Mouse (Mus musculus): ENCODE data around the gene Atp8b2. TPM values are rescaled to one million over a fixed set of nuclear protein-coding genes. Genes with fewer than 3 reads are reported as not detected.

The Atp8b2 gene
- polyA plus RNA-seq, 1 experiment from 2014 or later = 14.8 TPM

DNA sequence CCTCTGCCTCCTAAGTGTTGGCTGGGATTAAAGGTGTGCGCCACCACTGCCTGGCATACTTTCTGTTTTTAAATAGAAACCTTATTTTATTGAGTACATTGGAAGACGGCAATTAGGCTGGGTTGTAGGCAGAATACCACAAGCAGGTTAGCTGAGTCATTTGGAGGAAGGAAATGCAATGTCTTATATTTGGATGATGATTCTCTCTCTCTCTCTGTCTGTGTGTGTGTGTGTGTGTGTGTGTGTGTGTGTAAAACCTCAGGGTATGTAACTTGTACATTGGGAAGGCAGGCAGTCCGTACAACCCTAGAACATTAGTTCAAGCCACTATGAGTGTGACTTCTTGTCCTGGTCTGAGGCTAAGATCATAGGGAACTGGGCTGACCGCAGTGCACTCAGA is 24.5 kb upstream of the Atp8b2 start:
- Histone ChIP-seq H3K27ac (ENCODE audit: low read depth, low read length) (no peak overlapping the region), H3K4me1 (ENCODE audit: control insufficient read depth, insufficient read depth, low read length) (no peaks in the 10 kb centered on the region), H3K36me3 (ENCODE audit: control insufficient read depth, insufficient read depth, low read length) (no peaks in the 10 kb centered on the region), H3K9ac (replicated peaks; ENCODE audit: low read depth, low read length) (no peak overlapping the region), H3K4me2 (ENCODE audit: low read depth, low read length) (no peak overlapping the region), H3K27me3 (ENCODE audit: control insufficient read depth, insufficient read depth, low read length) (no peaks in the 10 kb centered on the region), H3K9me3 (ENCODE audit: control insufficient read depth, low read length) (no peaks in the 10 kb centered on the region), H3K4me3 (ENCODE audit: low read depth, low read length) (no peak overlapping the region)
- WGBS = 94% methylated on average over 4 of the region's 4 CpGs
- no peak for ATAC-seq (ENCODE audit: low read depth)

- H3K36me3 ChIP-seq (ENCODE audit: control insufficient read depth, insufficient read depth, low read length) = no peaks in the 10 kb centered on the region
- 55% methylated on average over 3 of the region's 3 CpGs for WGBS
- no peaks in the 10 kb centered on the region for H3K9me3 ChIP-seq (ENCODE audit: control insufficient read depth, low read length)
- no peak for ATAC-seq (ENCODE audit: low read depth)
- H3K27ac ChIP-seq (ENCODE audit: low read depth, low read length) = no peak overlapping the region
- H3K4me3 ChIP-seq (ENCODE audit: low read depth, low read length) = no peak overlapping the region
- H3K9ac ChIP-seq (replicated peaks; ENCODE audit: low read depth, low read length) = no peak overlapping the region
- no peaks in the 10 kb centered on the region for H3K27me3 ChIP-seq (ENCODE audit: control insufficient read depth, insufficient read depth, low read length)
- no peak overlapping the region for H3K4me2 ChIP-seq (ENCODE audit: low read depth, low read length)
- H3K4me1 ChIP-seq (ENCODE audit: control insufficient read depth, insufficient read depth, low read length) = no peaks in the 10 kb centered on the region
These were observed 23.9 kb upstream of the Atp8b2 start for GRCm38 (mm10) chr3:89987211-89987610.

DNA sequence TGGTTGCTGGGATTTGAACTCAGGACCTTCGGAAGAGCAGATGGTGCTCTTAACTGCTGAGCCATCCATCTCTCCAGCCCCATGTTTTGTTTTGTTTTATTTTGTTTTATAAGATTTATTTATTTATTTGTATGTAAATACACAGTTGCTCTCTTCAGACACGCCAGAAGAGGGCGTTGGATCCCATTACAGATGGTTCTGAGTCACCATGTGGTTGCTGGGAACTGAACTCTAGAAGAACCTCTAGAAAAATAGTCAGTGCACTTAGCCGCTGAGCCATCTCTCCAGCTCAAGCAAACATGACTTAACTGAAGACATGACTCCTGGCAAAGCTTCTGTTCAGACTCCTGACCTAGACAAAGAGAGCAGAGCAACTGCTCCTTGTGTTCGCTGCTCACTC is 19.1 kb upstream of the Atp8b2 start:
- H3K27ac ChIP-seq (ENCODE audit: low read depth, low read length) = no peak overlapping the region
- ATAC-seq (ENCODE audit: low read depth) = no peak
- no peaks in the 10 kb centered on the region for H3K4me1 ChIP-seq (ENCODE audit: control insufficient read depth, insufficient read depth, low read length)
- WGBS = 77% methylated on average over 5 of the region's 5 CpGs
- no peak overlapping the region for H3K9ac ChIP-seq (replicated peaks; ENCODE audit: low read depth, low read length)
- no peaks in the 10 kb centered on the region for H3K27me3 ChIP-seq (ENCODE audit: control insufficient read depth, insufficient read depth, low read length)
- no peaks in the 10 kb centered on the region for H3K9me3 ChIP-seq (ENCODE audit: control insufficient read depth, low read length)
- H3K4me2 ChIP-seq (ENCODE audit: low read depth, low read length) = no peak overlapping the region
- no peak overlapping the region for H3K4me3 ChIP-seq (ENCODE audit: low read depth, low read length)
- no peaks in the 10 kb centered on the region for H3K36me3 ChIP-seq (ENCODE audit: control insufficient read depth, insufficient read depth, low read length)

DNA sequence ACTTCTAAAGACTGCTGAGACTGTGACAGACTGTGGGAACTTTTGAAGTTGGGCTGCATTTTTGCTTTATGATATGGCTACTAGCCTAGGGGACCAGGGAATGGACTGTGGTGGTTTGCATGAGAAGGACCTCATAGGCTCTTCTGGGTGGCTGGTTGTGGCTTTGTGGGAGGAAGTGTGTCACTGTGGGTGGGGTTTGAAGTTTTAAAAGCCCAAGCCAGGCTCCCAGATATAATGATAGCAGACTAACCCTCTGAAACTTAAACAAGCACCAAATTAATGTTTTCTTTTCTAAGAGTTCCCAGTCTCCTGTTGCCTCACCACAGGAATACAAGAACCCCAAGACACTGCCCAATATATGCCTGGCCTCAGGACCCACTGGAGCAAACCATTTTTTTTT is 13.6 kb upstream of the Atp8b2 start:
- Histone ChIP-seq H3K9ac (replicated peaks; ENCODE audit: low read depth, low read length) (no peak overlapping the region), H3K36me3 (ENCODE audit: control insufficient read depth, insufficient read depth, low read length) (no peaks in the 10 kb centered on the region), H3K27ac (ENCODE audit: low read depth, low read length) (no peak overlapping the region), H3K4me1 (ENCODE audit: control insufficient read depth, insufficient read depth, low read length) (no peaks in the 10 kb centered on the region), H3K4me2 (ENCODE audit: low read depth, low read length) (no peak overlapping the region), H3K27me3 (ENCODE audit: control insufficient read depth, insufficient read depth, low read length) (no peaks in the 10 kb centered on the region), H3K4me3 (ENCODE audit: low read depth, low read length) (no peak overlapping the region), H3K9me3 (ENCODE audit: control insufficient read depth, low read length) (no peaks in the 10 kb centered on the region)
- ATAC-seq (ENCODE audit: low read depth) = no peak

DNA sequence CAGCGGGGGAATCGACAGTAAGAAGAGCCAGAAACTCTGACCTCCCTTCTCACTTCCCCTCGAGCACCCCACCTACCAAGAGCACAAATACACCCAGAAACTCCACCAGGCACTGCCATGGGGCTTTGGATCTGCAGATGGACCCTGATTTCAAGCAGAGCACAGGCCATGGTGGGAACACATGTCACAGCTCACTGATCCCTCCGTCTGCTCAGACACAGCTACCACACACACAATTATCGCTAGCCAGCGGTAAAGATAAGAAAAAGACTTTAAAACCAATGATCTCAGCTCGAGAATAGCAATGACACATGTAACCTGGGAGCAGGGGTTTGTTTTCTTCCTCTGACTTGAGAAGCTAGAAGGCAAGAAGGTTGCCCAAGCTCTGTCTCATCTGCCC is 5.2 kb upstream of the Atp8b2 start:
- no peak overlapping the region for H3K4me2 ChIP-seq (ENCODE audit: low read depth, low read length)
- H3K9ac ChIP-seq (replicated peaks; ENCODE audit: low read depth, low read length) = no peak overlapping the region
- no peak overlapping the region for H3K27ac ChIP-seq (ENCODE audit: low read depth, low read length)
- no peaks in the 10 kb centered on the region for H3K9me3 ChIP-seq (ENCODE audit: control insufficient read depth, low read length)
- peaks cover 8% of the 10 kb centered on the region; the same call in 1 of the 2 replicates for H3K4me1 ChIP-seq (ENCODE audit: control insufficient read depth, insufficient read depth, low read length)
- no peaks in the 10 kb centered on the region for H3K27me3 ChIP-seq (ENCODE audit: control insufficient read depth, insufficient read depth, low read length)
- ATAC-seq (ENCODE audit: low read depth) = no peak
- H3K4me3 ChIP-seq (ENCODE audit: low read depth, low read length) = no peak overlapping the region
- H3K36me3 ChIP-seq (ENCODE audit: control insufficient read depth, insufficient read depth, low read length) = no peaks in the 10 kb centered on the region
- 69% methylated on average over 7 of the region's 7 CpGs for WGBS

DNA sequence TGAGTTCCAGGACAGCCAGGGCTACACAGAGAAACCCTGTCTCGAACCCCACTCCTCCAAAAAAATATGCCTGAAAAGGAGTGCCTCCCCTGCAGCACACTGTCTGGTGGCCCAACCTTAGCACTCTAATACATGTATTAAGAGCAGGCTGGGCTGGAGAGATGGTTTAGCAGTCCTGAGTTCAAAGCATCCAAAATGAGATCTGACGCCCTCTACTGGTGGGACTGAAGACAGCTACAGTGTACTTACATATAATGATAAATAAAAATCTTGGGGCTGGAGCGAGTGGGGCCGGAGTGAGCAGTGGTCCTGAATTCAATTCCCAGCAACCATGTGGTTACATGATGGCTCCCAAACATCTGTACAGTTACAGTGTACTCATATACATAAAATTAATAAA is 3.6 kb upstream of the Atp8b2 start:
- Histone ChIP-seq H3K9me3 (ENCODE audit: control insufficient read depth, low read length) (no peaks in the 10 kb centered on the region), H3K9ac (replicated peaks; ENCODE audit: low read depth, low read length) (no peak overlapping the region), H3K27ac (ENCODE audit: low read depth, low read length) (no peak overlapping the region), H3K27me3 (ENCODE audit: control insufficient read depth, insufficient read depth, low read length) (peaks cover 2% of the 10 kb centered on the region; the same call in 1 of the 2 replicates), H3K36me3 (ENCODE audit: control insufficient read depth, insufficient read depth, low read length) (no peaks in the 10 kb centered on the region), H3K4me1 (ENCODE audit: control insufficient read depth, insufficient read depth, low read length) (peaks cover 13% of the 10 kb centered on the region), H3K4me3 (ENCODE audit: low read depth, low read length) (no peak overlapping the region), H3K4me2 (ENCODE audit: low read depth, low read length) (no peak overlapping the region)
- ATAC-seq (ENCODE audit: low read depth) = no peak
- 72% methylated on average over 4 of the region's 4 CpGs for WGBS

DNA sequence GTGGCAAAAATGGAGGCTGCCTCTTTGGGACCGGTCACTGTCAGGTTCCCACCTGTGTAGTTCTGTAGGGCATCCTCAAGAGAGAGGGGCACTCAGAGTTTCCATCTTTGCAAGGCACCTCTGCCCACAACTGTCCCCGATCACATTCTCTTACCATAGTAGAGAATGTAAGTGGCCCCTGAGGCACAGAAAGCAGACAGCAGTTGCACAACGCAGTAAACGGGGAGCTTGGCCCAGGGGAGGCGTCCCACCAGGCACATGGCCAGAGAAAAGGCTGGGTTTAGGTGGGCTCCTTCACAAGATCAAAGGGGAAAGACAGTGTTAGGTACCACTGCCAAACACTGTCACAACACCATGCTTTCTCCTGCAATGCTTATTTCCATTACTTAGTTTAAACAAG is 2.7 kb upstream of the Atp8b2 start:
- H3K36me3 ChIP-seq (ENCODE audit: control insufficient read depth, insufficient read depth, low read length) = no peaks in the 10 kb centered on the region
- peaks cover 2% of the 10 kb centered on the region; the same call in 1 of the 2 replicates for H3K27me3 ChIP-seq (ENCODE audit: control insufficient read depth, insufficient read depth, low read length)
- no peaks in the 10 kb centered on the region for H3K9me3 ChIP-seq (ENCODE audit: control insufficient read depth, low read length)
- no peak overlapping the region for H3K9ac ChIP-seq (replicated peaks; ENCODE audit: low read depth, low read length)
- no peak for ATAC-seq (ENCODE audit: low read depth)
- no peak overlapping the region for H3K4me3 ChIP-seq (ENCODE audit: low read depth, low read length)
- no peak overlapping the region for H3K27ac ChIP-seq (ENCODE audit: low read depth, low read length)
- H3K4me1 ChIP-seq (ENCODE audit: control insufficient read depth, insufficient read depth, low read length) = peaks cover 23% of the 10 kb centered on the region
- H3K4me2 ChIP-seq (ENCODE audit: low read depth, low read length) = no peak overlapping the region
- 85% methylated on average over 5 of the region's 5 CpGs for WGBS

GRCm38 (mm10) chr3:89965557-89965956 is 2.2 kb upstream of the Atp8b2 start:
- no peak overlapping the region for H3K4me2 ChIP-seq (ENCODE audit: low read depth, low read length)
- H3K9ac ChIP-seq (replicated peaks; ENCODE audit: low read depth, low read length) = no peak overlapping the region
- WGBS = 97% methylated on average over 8 of the region's 8 CpGs
- H3K36me3 ChIP-seq (ENCODE audit: control insufficient read depth, insufficient read depth, low read length) = no peaks in the 10 kb centered on the region
- peaks cover 2% of the 10 kb centered on the region; the same call in 1 of the 2 replicates for H3K27me3 ChIP-seq (ENCODE audit: control insufficient read depth, insufficient read depth, low read length)
- peaks cover 25% of the 10 kb centered on the region for H3K4me1 ChIP-seq (ENCODE audit: control insufficient read depth, insufficient read depth, low read length)
- H3K27ac ChIP-seq (ENCODE audit: low read depth, low read length) = no peak overlapping the region
- no peak overlapping the region for H3K4me3 ChIP-seq (ENCODE audit: low read depth, low read length)
- no peaks in the 10 kb centered on the region for H3K9me3 ChIP-seq (ENCODE audit: control insufficient read depth, low read length)
- no peak for ATAC-seq (ENCODE audit: low read depth)

- H3K4me1 ChIP-seq (ENCODE audit: control insufficient read depth, insufficient read depth, low read length) = peaks cover 37% of the 10 kb centered on the region
- ATAC-seq (ENCODE audit: low read depth) = no peak
- 33% methylated on average over 22 of the region's 22 CpGs for WGBS
These were observed 825 bp upstream of the Atp8b2 start for GRCm38 (mm10) chr3:89963926-89964739.

More at GRCm38 (mm10) chr3:89963926-89964739, 825 bp upstream of the Atp8b2 start:
- Histone ChIP-seq H3K27ac (ENCODE audit: low read depth, low read length) (peak overlapping the region; percentile 91), H3K36me3 (ENCODE audit: control insufficient read depth, insufficient read depth, low read length) (no peaks in the 10 kb centered on the region), H3K27me3 (ENCODE audit: control insufficient read depth, insufficient read depth, low read length) (peaks cover 2% of the 10 kb centered on the region; the same call in 1 of the 2 replicates), H3K4me3 (ENCODE audit: low read depth, low read length) (peak overlapping the region; percentile 98), H3K9me3 (ENCODE audit: control insufficient read depth, low read length) (no peaks in the 10 kb centered on the region), H3K4me2 (ENCODE audit: low read depth, low read length) (peak overlapping the region; percentile 96), H3K9ac (replicated peaks; ENCODE audit: low read depth, low read length) (peak overlapping the region; percentile 91)
